Mouse (Mus musculus) lung, postnatal 0 days (tissue): ENCODE measurements at regions not wholly inside any gene's neighbourhood (a gene's known extent, or its start where the extent isn't known, plus 50 kb on each side); places are given as distances from the start of the nearest gene placed in this dataset.

ENCODE experiments used
- CTCF ChIP-seq: IDR thresholded peaks from 2 replicates; pipeline ENCODE4 v1.5.1; 2016; ENCODE audit warnings: antibody characterized with exemption, mild to moderate bottlenecking
- EP300 ChIP-seq: IDR thresholded peaks from 2 replicates; pipeline ENCODE4 v1.6.1; 2016; ENCODE audit warnings: antibody characterized with exemption, mild to moderate bottlenecking, control low read depth

- no peak for TF ChIP-seq CTCF
- no peak for TF ChIP-seq EP300
Observed at GRCm38 (mm10) chr19:26135398-26136104, 463.3 kb downstream of the Dmrt2 start.
